Mouse (Mus musculus) kidney, embryonic 15.5 days (tissue): ENCODE data around the gene Epha10. TPM values are rescaled to one million over a fixed set of nuclear protein-coding genes. Genes with fewer than 3 reads are reported as not detected.
A peak's percentile ranks its signal among the peaks of the same experiment; 100 is the strongest.

Experiments
- ATAC-seq: fragments of 200-750 bp; cut with Nextera tagmentation; replicated peaks from 2 replicates; pipeline ENCODE4 v1.8.0; 2017; ENCODE audit warnings: moderate TSS enrichment; ENCODE audit not compliant: low FRiP score
- H3K27ac ChIP-seq: fragments of 300-500 bp; sonication (generic); 2 replicates; pipeline ENCODE4 v1.5.1; 2015; ENCODE audit warnings: mild to moderate bottlenecking, inconsistent platforms
- H3K27me3 ChIP-seq: fragments of 300-500 bp; sonication (generic); 2 replicates; pipeline ENCODE4 v1.6.1; 2015; ENCODE audit warnings: inconsistent platforms
- H3K36me3 ChIP-seq: fragments of 300-500 bp; sonication (generic); 2 replicates; pipeline ENCODE4 v1.6.1; 2015; ENCODE audit warnings: inconsistent platforms
- H3K4me1 ChIP-seq: fragments of 300-500 bp; sonication (generic); 2 replicates; pipeline ENCODE4 v1.6.1; 2015; ENCODE audit warnings: inconsistent platforms
- H3K4me2 ChIP-seq: fragments of 300-500 bp; sonication (generic); 2 replicates; pipeline ENCODE4 v1.6.1; 2015; ENCODE audit warnings: moderate library complexity, mild to moderate bottlenecking, inconsistent platforms
- H3K4me3 ChIP-seq: fragments of 300-500 bp; sonication (generic); replicated peaks from 2 replicates; pipeline ENCODE4 v1.5.1; 2015; ENCODE audit warnings: mild to moderate bottlenecking, inconsistent platforms
- H3K9ac ChIP-seq: fragments of 300-500 bp; sonication (generic); 2 replicates; pipeline ENCODE4 v1.6.1; 2015; ENCODE audit warnings: mild to moderate bottlenecking, inconsistent platforms
- H3K9me3 ChIP-seq: fragments of 300-500 bp; sonication (generic); replicated peaks from 2 replicates; pipeline ENCODE4 v1.6.1; 2016; ENCODE audit warnings: inconsistent platforms
- WGBS: fragments of 180-500 bp; shearing (Covaris S2); methylation state at CpG from one replicate; pipeline ENCODE4 v1.1.7; 2015; ENCODE audit warnings: mixed read lengths; 5-methylcytosine and 5-hydroxymethylcytosine counted together
- polyA plus RNA-seq: library from polyadenylated mRNA; unstranded; fragments of >200 nt; fragmentation: Nextera tagmentation; extraction: Ambion mirVana; gene quantifications from 2 replicates; pipeline ENCODE4 v1.2.1, GENCODE M21; 2015

The Epha10 gene
- polyA plus RNA-seq, 1 experiment from 2014 or later = 0.21 TPM

DNA sequence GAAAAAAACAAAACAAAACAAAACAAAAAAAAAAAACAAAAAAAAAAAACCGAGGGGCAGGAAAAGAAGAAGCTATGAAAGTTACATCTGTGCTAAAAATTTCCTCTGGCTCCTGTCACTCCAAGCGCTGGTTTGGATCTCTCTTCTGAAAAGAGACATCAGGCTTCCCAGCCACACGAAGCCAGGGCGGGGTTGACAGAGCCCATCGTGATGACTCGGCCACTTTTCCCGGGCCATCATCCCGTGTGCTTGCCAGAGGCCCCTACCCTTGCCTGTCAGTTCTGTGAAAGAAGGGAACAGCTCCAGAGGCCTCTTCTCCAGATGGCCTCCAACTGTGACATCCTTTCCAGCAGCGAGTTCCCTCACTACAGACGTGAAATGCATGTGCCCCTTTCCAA, 70.3 kb downstream of the Epha10 start:
- Histone ChIP-seq H3K4me2 (peak overlapping the region; percentile 26), H3K36me3 (no peaks in the 10 kb centered on the region), H3K27me3 (peaks cover 23% of the 10 kb centered on the region), H3K4me1 (peaks cover 25% of the 10 kb centered on the region), H3K4me3 (no peak overlapping the region), H3K9ac (no peak overlapping the region), H3K9me3 (no peaks in the 10 kb centered on the region), H3K27ac (no peak overlapping the region; the same call in 1 of the 2 replicates)
- WGBS = 20% methylated on average over 10 of the region's 10 CpGs
- ATAC-seq = no peak

DNA sequence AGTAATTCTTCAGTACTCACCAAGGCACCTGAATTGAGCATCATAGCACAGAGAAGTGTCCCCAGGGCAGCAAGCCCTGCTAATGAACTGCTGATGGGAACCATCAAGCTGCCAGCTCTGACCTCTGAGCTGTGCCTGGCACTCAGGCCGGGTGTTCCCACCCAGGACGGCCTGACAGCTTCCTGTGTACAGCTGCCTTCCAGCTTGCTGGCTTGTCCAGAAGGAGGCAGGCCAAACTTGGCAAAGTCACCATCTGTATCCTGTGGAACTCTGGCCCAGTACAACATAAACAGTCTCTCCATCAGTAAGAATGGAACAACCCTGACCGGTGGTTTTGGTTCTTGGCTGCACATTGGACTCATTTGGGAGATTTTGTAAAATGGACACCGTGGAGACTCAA, 72.8 kb downstream of the Epha10 start:
- H3K9ac ChIP-seq = no peak overlapping the region
- no peaks in the 10 kb centered on the region for H3K9me3 ChIP-seq
- H3K4me1 ChIP-seq = peaks cover 26% of the 10 kb centered on the region
- H3K27me3 ChIP-seq = peaks cover 17% of the 10 kb centered on the region
- H3K4me3 ChIP-seq = no peak overlapping the region
- no peak overlapping the region for H3K27ac ChIP-seq
- WGBS = 53% methylated on average over 4 of the region's 4 CpGs
- no peaks in the 10 kb centered on the region for H3K36me3 ChIP-seq
- no peak overlapping the region for H3K4me2 ChIP-seq
- ATAC-seq = no peak

GRCm38 (mm10) chr4:124957284-124957683, 76.6 kb downstream of the Epha10 start:
- Histone ChIP-seq H3K36me3 (no peaks in the 10 kb centered on the region), H3K4me3 (no peak overlapping the region), H3K27me3 (peaks cover 18% of the 10 kb centered on the region), H3K9me3 (no peaks in the 10 kb centered on the region), H3K9ac (no peak overlapping the region), H3K4me1 (peaks cover 14% of the 10 kb centered on the region), H3K4me2 (no peak overlapping the region), H3K27ac (no peak overlapping the region)
- no peak for ATAC-seq
- 73% methylated on average over 2 of the region's 2 CpGs for WGBS

DNA sequence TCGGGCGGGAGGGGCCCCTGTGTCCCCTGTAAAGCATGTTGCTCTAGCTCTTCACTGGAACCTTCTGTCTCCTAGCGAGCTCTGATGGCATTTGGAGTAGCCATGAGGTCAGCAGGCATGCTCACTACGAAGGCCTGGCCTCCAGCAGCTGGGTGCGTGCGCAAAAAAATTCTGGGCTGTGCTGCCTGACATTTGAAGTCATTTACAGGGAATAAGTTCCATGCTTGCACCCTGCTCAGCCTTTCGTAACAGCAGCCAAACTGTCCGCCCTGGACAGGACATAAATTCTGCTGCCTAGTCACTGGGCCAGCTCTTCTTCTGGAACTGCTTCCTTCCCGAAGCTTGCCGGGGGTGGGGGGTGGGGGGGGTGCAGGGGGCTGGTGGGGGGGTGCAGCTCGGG, 78.4 kb downstream of the Epha10 start:
- H3K4me1 ChIP-seq = peaks cover 19% of the 10 kb centered on the region

GRCm38 (mm10) chr4:124960940-124961339, 80.2 kb downstream of the Epha10 start:
- Histone ChIP-seq H3K4me2 (no peak overlapping the region), H3K9ac (no peak overlapping the region), H3K27ac (no peak overlapping the region), H3K4me1 (peaks cover 24% of the 10 kb centered on the region), H3K9me3 (no peaks in the 10 kb centered on the region), H3K27me3 (0 out of 2 replicates have a peak, but pooled peaks cover 4% of the 10 kb centered on the region), H3K4me3 (no peak overlapping the region), H3K36me3 (no peaks in the 10 kb centered on the region)
- ATAC-seq = no peak
- WGBS = 81% methylated on average over 11 of the region's 11 CpGs

More for the DNA sequence above, 78.4 kb downstream of the Epha10 start:
- Histone ChIP-seq H3K4me2 (no peak overlapping the region), H3K36me3 (no peaks in the 10 kb centered on the region), H3K9ac (no peak overlapping the region), H3K27me3 (peaks cover 9% of the 10 kb centered on the region; the same call in 1 of the 2 replicates), H3K9me3 (no peaks in the 10 kb centered on the region), H3K4me3 (no peak overlapping the region), H3K27ac (peak overlapping the region; percentile 66)
- WGBS = 22% methylated on average over 11 of the region's 11 CpGs
- ATAC-seq = peak; percentile 67

- Histone ChIP-seq H3K27me3 (0 out of 2 replicates have a peak, but pooled peaks cover 4% of the 10 kb centered on the region), H3K4me3 (no peak overlapping the region), H3K36me3 (no peaks in the 10 kb centered on the region), H3K4me2 (no peak overlapping the region), H3K9ac (no peak overlapping the region), H3K27ac (no peak overlapping the region), H3K4me1 (peaks cover 24% of the 10 kb centered on the region), H3K9me3 (no peaks in the 10 kb centered on the region)
- no peak; the same call in 1 of the 2 replicates for ATAC-seq
- 52% methylated on average over 11 of the region's 11 CpGs for WGBS
These were observed 81.9 kb downstream of the Epha10 start for GRCm38 (mm10) chr4:124962576-124962975.

GRCm38 (mm10) chr4:124964912-124965599, 84.4 kb downstream of the Epha10 start:
- peaks cover 10% of the 10 kb centered on the region for H3K4me1 ChIP-seq
- peak; percentile 52 for ATAC-seq
- WGBS = 17% methylated on average over 8 of the region's 8 CpGs
- no peak overlapping the region for H3K4me2 ChIP-seq
- H3K27ac ChIP-seq = no peak overlapping the region
- H3K9ac ChIP-seq = no peak overlapping the region
- H3K36me3 ChIP-seq = no peaks in the 10 kb centered on the region
- no peaks in the 10 kb centered on the region for H3K9me3 ChIP-seq
- 0 out of 2 replicates have a peak, but pooled peaks cover 8% of the 10 kb centered on the region for H3K27me3 ChIP-seq
- H3K4me3 ChIP-seq = no peak overlapping the region

Other genes with a start within 250 kb of the Epha10 start
- gene Pou3f1, start 224.1 kb upstream of the Epha10 start, polyA plus RNA-seq = 0.62 and 0.69 TPM in 2 replicates
- gene Utp11, start 187.3 kb upstream of the Epha10 start, polyA plus RNA-seq = 78.5 and 81.9 TPM in 2 replicates
- gene Fhl3, start 180.2 kb upstream of the Epha10 start, polyA plus RNA-seq = 8.4 and 12.4 TPM in 2 replicates
- 171 and 175 TPM in 2 replicates for gene Sf3a3, start 166.1 kb upstream of the Epha10 start, polyA plus RNA-seq
- 29.6 and 33.7 TPM in 2 replicates for gene Inpp5b, start 139.0 kb upstream of the Epha10 start, polyA plus RNA-seq
- gene Mtf1, start 78.8 kb upstream of the Epha10 start, polyA plus RNA-seq = 14.2 and 15.5 TPM in 2 replicates
- gene Yrdc, start 30.2 kb upstream of the Epha10 start, polyA plus RNA-seq = 35.0 and 42.5 TPM in 2 replicates
- 46.9 and 50.3 TPM in 2 replicates for gene 1110065P20Rik, start 29.7 kb upstream of the Epha10 start, polyA plus RNA-seq
- gene Maneal, start 18.7 kb upstream of the Epha10 start, polyA plus RNA-seq = 0.49 and 0.71 TPM in 2 replicates
- gene 9930104L06Rik, start 56.1 kb downstream of the Epha10 start, polyA plus RNA-seq = 12.6 and 12.7 TPM in 2 replicates
- gene Cdca8, start 58.4 kb downstream of the Epha10 start, polyA plus RNA-seq = 149 and 151 TPM in 2 replicates
- 30.9 and 32.4 TPM in 2 replicates for gene Rspo1, start 105.5 kb downstream of the Epha10 start, polyA plus RNA-seq
- 83.7 and 91.0 TPM in 2 replicates for gene Gnl2, start 135.7 kb downstream of the Epha10 start, polyA plus RNA-seq
- not detected in 2 replicates for gene Dnali1, start 184.8 kb downstream of the Epha10 start, polyA plus RNA-seq
- 29.0 and 31.0 TPM in 2 replicates for gene Snip1, start 185.8 kb downstream of the Epha10 start, polyA plus RNA-seq
- 64.1 and 67.8 TPM in 2 replicates for gene Meaf6, start 204.2 kb downstream of the Epha10 start, polyA plus RNA-seq
- 0.33 and 0.44 TPM in 2 replicates for gene Zc3h12a, start 246.9 kb downstream of the Epha10 start, polyA plus RNA-seq